Mouse (Mus musculus) E14TG2a.4 (cell line): ENCODE measurements around the gene Arhgap8.

ENCODE experiments used
- CTCF ChIP-seq: conservative IDR thresholded peaks from 2 replicates; pipeline ENCODE4 v1.5.1; 2014; ENCODE audit warnings: low read length
- NANOG ChIP-seq: IDR thresholded peaks from 2 replicates; pipeline ENCODE4 v1.6.1; 2014; ENCODE audit warnings: borderline replicate concordance, low read length, mixed read lengths
- POU5F1 ChIP-seq: IDR thresholded peaks from 2 replicates; pipeline ENCODE4 v1.6.1; 2014; ENCODE audit warnings: low read length, borderline replicate concordance

DNA sequence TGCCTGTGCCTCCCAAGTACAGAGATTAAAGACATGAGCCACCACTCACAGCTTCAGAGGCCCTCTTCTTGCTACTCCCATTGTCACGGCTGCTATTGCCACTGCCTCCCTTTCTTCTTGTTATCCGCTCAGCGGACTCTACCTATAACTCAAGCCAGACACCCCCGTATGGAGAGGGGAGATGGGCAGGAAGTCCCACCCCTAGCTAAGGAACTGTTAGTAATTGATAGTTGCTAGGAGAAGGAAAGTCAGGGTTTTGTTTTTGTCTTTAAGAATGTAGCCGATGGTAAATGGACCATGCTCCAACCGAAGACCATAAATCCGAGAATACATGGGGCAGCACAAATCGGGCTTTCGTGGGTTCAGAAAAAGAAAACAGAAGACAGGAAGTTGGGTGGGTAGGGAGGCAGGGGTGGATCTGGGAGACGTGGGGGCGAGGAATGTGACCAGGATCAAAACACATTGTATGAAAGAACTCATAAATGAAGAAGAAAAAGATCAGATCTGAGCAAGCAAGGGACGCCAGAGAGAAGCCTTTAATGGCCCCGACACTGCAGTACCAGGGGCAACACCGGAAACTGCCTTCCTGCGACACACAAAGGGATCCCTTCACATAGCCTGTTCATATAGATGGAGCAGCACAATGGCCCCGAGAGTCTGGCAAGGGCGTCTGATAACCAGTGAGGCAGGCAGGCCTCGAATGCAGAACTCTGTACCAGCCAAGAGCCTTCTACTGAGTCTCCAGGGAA is 12.0 kb downstream of the Arhgap8 start:
- TF ChIP-seq CTCF = no peak
- no peak for TF ChIP-seq NANOG
- TF ChIP-seq POU5F1 = no peak
